18 mouse cellular contexts compared by ENCODE assay signal in the genomic region with DNA sequence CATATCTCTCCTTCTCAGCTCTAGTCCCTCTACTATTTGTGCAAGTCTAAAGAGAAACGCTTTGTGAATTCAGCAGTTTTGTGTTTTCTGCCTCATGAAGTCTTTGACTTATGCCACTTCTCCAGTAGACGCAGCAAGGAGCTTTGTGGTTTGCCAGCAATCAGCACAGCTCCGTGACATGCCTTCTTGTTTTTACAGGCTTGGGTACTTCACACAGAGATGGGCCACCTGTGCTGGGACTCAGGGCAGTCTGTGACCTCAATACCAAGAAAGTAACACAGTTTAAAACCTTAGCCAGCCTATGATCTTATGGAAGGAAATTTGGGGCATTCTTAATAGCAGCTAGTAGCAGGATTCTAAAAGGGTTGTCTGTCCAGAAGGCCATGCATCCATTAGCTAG.
DNase-seq lines count a peak whose midpoint lies in the region; TF ChIP-seq lines count a peak whose summit lies in the region.
"Had no signal": no experiment of that assay in that cellular context is flagged by ENCODE, and none has a peak within 500 bp of the region (broad histone marks: within the 10 kb centered on the region; RNA-seq: fewer than 3 reads in every experiment).

No protein-coding gene starts in this region.

- H3K4me3 ChIP-seq in layer of hippocampus, adult 2 months: no peak overlapping the region
- H3K4me3 ChIP-seq: embryonic facial prominence, embryonic 15.5 days; forebrain, embryonic 15.5 days; hindbrain, embryonic 12.5 days; midbrain, embryonic 15.5 days; neural tube, embryonic 12.5 days had no signal

- DNase-seq in layer of hippocampus, adult 2 months (ENCODE audit: low spot score in 2 of 2): no peak
- no peak for DNase-seq in layer of hippocampus, adult 11-12 months (ENCODE audit: low spot score)
- DNase-seq in cerebellum, adult 18-20 months: peak; percentile 3 to 14
- peak; percentile 50 for DNase-seq in cerebellum, adult 9-11 months
- DNase-seq in thymus, postnatal 25 days: peak; percentile 12
- no peak for DNase-seq in adrenal gland, adult 8-10 months
- no peak for DNase-seq in right cerebral cortex, postnatal 25 days
- DNase-seq: adrenal gland, postnatal 14 days; gastrocnemius, postnatal 10 days; kidney, adult 11 months; right cerebral cortex, postnatal 14 days; spleen, adult 18-20 months had no signal

- H3K27ac ChIP-seq in layer of hippocampus, adult 2 months: peak overlapping the region; percentile 77
- H3K27ac ChIP-seq: embryonic facial prominence, embryonic 15.5 days; forebrain, embryonic 15.5 days; hindbrain, embryonic 12.5 days; macrophage; midbrain, embryonic 15.5 days; neural tube, embryonic 12.5 days had no signal

- TF ChIP-seq CTCF in layer of hippocampus, adult 2 months (conservative IDR thresholded peaks at IDR 0.05): no peak

Comparison
In these comparisons a context has a peak if more than half of its experiments do, and no peak if none do; other contexts are left out.
1. DNase-seq: peak in cerebellum, adult 18-20 months (2 of 2), cerebellum, adult 9-11 months (single experiment) and thymus, postnatal 25 days (single experiment); none in layer of hippocampus, adult 2 months (0 of 2), layer of hippocampus, adult 11-12 months (single experiment), adrenal gland, adult 8-10 months (single experiment) and right cerebral cortex, postnatal 25 days (single experiment).